Mouse (Mus musculus) heart, postnatal 4 days (tissue): ENCODE results near the gene Arhgef1. TPM values are rescaled to one million over a fixed set of nuclear protein-coding genes. Genes with fewer than 3 reads are reported as not detected.

Experiments
- DNase-seq: peaks from one replicate; pipeline ENCODE4 v3.0.0; 2021
- total RNA-seq, 2 experiments: library from RNA; stranded (reverse); gene quantifications; 2 replicates each; pipeline ENCODE4 v1.2.3; 2021

Arhgef1 gene
- total RNA-seq, 2 experiments from 2014 or later = 87.0 to 88.2 TPM

DNA sequence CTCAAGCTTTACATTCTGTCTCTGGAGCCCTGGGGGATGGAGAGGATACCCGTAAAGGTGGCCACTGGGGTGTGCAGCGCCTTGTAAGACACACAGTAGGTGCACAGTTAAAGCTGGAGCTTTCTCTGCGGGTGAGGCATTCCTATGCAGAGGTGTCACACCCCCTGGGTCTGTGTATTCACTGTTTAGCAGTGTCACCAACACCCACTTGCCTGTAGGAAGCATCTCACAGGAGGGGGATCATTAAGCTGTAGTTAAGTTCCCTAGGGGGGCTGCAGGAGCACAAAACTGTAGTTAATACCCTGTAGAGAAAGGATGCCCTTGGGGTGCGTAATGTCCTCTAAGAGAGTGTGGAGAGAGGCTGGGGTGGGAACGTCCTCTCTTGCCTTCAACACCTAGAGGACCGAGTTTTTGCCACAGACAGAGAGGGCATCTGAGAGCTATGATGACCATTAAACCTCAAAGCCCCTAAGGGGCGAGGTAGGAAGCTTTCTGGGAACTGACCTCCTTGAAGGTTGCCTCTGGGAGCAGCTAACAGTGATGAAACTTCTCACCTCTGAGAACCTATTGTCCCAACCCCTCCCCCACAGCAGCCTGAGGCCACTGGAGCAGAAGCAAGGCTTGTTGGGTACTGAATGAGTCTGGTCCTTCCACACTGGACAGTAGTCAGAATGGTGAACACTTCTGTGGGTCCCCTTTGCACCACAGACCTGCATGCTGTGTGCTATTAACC is 44.8 kb downstream of the Arhgef1 start:
- DNase-seq = no peak

DNA sequence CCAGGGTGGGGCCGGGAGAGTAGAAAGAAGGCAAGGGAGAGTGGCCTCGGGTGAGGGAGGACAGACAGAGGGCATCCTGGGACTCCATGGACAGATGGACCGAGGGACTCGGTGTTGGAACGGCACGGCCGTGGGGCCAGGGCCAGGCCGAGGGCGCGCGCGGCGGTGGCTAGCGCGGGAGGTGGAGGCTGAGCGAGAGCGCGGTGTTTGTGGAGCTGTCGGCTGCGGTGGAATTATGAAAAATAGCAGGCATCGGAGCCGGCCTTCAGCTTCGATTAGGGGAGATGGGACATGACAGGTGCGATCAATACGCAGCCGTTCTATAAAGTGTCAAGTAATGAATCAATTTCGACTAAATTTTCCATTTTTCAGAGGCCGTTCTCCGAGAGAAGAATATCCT is 46.1 kb downstream of the Arhgef1 start:
- DNase-seq = no peak

DNA sequence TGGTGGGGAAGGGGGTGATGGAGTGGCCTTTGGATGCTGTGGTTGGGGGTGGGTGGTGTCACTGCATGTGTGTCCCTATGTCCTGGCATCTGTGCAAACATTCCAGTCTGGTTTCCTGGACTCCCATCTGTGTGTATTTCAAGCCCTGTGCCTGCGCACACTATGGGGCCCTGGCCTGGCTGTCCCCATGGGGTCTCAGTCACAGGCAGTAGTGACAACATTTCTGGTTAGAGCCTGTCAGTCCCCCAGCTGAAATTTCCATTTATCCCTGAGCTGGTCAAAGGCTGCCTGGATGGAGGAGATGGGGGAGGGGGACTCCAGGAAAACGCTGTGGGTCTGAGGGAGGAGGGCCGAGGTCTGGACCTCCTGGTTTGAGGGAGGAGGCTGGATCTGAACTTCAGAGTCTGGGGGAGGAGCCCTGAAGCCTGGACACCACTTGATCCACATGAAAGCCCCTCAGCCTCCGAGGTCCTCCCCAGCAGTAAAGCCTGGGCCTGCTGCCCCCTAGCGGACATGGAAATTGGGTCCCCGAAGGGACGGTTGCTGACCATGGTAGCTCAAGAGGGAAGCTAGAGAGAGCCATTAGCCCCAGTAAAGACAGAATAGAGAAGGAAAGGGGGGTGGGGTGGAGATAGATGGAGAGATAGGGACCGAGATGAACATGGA is 47.4 kb downstream of the Arhgef1 start:
- peak; percentile 86 for DNase-seq

DNA sequence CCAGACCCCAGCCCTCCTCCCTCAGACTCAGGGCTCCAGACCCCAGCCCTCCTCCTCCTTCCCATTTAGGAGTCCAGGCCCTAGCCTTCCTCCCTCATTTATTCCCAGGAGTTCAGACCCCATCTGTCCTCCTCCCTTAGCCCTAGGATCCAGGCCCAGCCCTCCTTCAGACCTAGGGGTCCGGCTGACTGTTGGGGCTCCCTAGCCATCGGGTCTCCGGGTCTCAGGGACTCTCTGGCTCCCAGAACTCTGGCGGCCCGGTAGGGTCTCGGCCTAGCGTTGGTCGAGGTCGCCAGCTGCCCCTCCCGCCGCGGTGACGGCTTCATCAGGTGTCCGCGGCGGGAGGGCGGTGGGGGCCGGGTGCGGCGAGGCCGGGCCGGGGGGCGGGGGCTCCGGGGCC is 51.3 kb downstream of the Arhgef1 start:
- DNase-seq = no peak

DNA sequence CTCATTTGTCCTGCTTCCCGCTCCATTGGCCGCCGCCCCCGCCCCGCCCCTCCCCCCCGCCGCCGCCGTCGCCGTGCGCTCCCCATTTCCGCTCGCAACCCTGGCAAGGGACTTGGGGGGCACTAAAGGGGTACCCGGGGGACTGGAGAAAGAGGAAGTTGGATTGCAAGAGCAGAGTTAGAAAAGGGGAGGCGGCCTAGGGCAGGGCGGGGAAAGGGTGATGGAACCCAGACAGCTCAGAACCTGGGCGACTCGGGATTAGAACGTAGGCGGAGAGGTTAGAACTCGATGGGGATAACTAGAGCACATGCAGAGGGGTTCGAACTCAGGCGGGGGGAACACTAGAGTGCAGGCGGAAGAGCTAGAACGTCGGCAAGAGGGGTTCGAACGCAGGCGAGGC is 51.7 kb downstream of the Arhgef1 start:
- no peak for DNase-seq

DNA sequence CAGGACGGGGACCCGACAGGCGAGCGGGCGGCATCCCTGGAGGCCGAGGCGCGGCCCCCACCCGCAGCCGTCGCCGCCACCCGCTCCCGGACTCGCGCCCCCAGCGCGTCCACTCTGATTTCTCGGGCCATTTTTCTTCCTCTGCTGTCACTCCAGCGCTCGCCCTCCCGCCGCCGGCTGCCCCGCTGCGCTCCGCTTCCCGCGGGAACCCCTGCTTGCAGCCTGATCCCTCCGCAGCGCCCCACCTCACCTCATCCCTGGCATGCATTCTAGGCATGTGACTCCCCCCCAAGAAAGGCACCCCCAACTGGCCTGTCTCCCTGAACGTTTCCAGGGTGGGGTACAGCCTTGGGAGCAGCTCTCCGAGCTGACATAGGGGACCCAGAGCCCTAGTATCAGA is 52.5 kb downstream of the Arhgef1 start:
- DNase-seq = no peak

DNA sequence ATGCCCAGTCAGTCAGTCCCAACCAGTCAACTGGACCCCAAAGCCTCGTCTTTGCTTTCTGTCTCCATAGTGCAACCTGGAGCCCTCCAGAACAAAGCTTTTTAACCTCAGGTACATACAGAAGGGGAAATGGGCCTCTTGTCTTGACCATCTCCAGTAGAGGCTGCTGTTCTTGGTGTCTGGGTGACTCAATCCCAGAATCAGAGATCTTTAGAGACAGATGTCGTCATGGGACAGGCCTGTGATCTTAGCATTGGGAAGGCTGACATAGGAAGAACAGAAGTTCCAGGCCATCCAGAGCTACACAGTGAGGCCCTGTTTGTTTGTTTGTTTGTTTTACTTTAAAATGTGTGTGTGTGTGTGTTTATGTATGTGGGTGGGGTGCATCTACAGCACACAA is 61.6 kb downstream of the Arhgef1 start:
- no peak for DNase-seq

DNA sequence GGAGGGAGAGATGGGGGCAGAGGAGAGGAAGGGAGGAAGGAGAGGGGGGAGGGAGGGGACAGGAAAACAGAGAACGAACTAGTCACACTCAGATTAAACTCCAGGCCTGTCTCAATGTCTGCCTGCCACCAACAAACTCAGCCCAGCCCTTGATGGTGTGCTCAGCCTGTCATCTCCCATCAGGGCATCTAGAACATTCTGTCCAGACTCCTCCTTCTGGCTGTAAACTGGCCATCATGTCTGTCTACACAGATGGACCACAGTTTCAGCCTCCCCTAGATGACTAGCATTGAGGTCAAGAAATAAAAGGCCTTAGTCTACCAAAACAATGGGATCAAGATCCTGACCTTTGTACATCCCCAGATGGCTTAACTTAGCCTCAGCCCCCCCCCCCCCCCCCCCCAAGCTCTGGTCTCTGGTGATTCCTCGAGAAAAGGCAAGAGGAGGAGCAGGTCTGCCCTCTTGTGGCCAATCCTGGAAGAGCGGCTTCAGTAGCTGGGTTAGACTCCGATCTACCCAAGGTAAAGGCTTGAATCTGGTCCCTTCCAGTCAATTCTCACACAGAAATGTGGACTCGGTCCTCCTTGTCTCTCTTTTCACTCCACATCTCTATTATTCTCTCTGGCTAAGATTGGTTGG is 62.3 kb downstream of the Arhgef1 start:
- peak; percentile 83 for DNase-seq

DNA sequence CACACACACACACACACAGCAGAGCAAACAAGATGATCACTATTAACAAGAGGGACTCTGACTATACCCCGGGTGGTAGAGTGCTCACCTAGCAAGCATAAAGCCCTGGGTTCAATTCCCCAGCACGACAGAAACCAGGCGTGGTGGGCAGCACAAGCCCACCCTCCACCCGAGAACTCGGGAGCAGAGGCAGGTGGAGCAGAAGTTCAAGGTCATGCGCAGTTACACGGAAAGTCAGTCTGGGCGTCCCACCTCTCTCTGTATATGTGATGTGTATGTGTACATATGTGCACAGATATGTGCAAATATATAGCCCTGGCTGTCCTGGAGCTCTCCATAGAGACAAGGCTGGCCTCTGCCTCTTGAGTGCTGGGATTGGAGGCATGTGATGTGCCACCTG is 65.3 kb downstream of the Arhgef1 start:
- DNase-seq = no peak

DNA sequence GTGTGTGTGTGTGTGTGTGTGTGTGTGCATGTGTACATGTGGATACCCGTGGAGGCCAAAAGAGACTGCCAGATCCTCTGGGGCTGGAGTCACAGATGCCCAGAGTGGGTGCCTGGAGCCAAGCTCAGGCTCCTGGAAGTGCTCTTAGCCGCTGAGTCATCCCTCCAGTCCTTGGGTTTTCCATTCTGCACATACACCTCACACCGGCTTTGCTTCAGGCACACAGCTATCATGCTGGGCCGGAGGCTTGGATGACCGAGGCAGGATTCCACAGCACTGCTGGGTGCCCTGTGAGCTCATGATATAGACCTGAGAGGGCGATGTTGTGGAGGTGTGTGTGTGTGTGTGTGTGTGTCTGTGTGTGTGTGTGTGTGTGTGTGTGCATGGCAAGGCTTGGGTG is 65.8 kb downstream of the Arhgef1 start:
- DNase-seq = no peak

DNA sequence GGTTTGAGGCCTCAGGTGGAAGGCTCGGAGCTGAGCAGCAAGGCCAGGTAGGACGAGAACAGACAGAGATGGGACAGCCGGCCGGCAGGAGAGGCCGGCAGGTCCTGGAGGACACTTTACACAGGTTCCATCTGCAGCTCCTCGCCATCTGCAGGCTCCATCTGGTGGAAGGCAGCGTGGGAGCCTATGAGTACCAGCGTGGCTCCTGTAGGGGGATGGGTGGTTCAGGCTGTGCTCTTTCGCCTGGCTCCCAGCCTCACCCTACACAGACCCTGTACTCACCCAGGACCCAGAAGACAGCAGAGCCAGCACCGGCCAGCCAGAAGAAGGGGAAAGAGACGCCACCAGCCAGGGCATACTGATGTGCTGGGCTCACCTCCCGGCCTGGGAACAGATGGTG is 67.1 kb downstream of the Arhgef1 start:
- DNase-seq = no peak

DNA sequence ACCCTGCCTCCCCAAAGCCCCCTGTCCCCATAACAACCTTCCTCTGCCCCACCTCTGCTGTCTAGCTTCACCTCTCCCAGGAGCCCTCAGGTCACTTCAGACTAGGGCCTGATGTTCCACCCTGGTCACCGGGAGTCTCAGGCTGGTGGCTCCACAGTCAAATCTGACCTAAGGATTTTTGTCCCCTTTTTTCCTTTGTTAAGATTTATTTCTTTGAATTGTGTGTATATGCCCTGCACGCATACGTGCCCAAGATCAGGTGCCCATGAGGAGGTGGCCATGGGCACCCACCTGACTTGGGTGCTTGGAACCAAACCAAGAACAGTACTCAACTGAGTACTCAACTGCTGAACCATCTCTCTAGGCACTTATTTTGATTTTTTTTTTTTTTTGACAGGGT is 67.6 kb downstream of the Arhgef1 start:
- DNase-seq = no peak

DNA sequence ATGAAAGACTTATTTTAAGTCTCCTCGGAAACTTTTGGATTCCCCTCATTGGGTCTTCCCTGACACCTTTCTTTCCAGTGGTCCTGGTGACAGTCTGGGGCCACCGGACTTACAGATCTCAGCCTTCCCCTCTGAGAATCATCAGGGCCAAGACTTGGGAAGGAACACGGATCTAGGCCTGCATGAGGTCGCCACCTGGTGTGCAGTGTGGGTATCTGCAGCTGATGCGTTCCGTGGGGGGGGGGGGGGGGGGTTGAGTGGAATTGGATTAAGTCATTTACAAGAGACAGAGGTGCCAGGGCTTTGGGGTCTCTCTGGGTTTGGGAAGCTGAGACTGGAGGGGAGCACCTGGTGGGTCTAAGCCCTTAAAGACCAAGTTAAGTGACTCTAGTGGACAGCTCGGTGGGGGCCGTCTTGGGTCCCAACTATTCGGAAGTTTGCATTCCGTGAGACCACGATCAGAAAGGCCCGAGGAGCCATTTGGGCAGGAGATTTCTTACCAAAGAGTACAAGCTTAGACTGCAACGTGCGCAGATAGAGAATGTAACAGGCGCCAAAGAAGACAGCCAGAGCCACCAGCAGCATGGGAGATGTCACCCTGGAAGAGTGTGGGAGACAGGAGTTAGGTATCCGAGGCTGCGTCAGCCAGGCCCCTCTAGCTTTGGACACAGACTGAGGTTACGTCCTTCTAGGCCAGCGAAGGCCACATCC is 68.7 kb downstream of the Arhgef1 start:
- peak; percentile 58 for DNase-seq

DNA sequence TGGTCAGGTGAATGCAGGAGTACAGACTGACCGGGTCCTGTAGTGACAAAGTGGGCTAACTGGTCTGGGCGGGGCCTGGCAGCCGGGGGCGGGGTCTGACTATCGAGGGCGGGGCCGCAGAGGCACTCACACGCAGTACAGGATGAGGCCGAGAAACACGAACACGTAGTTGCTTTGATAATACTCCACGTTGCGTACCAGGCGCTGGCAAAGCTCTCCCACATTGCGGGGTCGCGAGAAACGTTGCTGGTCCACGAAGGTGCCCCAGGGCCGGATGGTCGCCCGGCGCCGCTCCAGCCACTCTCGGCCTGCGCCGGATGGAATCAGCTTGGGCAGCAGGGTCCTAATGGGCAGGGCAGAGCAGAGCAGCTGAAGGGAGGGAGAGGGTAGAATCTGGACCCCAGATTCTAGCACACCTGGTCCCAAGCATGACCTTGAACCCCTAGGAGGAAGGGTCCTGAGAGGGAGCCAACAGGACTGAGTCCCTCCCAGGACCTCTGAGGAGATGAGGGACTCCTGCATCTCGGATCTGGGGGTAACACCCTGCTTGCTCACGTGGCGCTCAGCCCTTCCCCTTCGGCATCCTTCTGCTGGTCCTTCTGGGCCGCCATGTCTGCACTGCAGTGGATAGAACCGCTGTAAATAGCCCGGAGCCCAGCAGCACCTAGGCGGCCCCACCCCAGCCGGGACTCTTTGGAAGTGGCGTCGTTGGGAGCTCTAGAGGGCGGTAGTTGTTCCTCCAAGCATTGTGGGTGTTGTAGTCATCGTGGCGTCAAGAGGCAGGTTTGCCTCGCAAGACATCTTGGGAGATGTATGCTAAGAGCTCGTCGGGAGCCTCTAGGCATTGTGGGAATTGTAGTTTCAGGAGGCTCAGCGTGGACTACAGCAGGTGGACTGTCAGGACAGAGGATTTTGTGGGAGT is 69.5 kb downstream of the Arhgef1 start, which contains the start of gene Rabac1:
Gene Rabac1 (minus strand): TSS at position 783 of the 922 bp plus-strand sequence.
- peak; percentile 89 for DNase-seq

DNA sequence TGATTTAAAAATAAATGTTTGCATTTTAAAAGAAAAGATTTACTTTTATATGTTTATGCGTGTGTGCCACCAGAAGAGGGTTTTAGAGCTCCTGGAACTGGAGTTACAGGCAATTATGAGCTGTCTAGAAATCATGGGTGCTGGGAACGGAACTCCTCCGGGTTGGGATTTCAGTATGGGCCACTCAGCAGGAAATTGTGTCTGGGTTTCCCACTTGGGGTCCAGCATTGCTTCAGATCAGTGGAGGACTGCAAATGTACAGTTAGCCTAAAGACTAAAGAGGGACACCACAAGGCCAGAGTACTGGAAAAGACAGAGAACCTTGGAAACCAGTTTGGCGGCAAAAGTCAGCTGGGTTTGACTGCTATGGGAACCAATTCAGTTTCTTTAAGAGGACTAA is 70.5 kb downstream of the Arhgef1 start:
- DNase-seq = no peak

DNA sequence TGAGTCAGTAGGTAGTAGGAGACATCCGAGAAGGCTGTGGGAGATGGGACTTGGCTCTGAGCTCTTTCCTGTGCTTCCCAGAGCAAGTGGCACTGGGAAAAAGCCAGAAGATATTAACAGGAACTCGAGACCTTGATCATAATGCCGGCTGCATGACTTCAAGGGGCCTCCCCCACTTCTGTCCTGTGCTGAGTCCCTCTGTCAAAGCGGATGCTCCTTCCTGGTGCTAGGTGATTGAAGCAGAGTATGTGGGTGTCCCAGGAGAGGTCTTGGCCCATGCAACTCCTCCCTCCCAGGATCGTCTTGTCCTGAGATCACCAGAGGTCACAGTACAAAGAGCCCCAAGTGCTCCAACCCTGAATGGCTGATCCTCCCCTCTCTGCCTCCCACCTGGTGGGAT is 71.2 kb downstream of the Arhgef1 start:
- no peak for DNase-seq

DNA sequence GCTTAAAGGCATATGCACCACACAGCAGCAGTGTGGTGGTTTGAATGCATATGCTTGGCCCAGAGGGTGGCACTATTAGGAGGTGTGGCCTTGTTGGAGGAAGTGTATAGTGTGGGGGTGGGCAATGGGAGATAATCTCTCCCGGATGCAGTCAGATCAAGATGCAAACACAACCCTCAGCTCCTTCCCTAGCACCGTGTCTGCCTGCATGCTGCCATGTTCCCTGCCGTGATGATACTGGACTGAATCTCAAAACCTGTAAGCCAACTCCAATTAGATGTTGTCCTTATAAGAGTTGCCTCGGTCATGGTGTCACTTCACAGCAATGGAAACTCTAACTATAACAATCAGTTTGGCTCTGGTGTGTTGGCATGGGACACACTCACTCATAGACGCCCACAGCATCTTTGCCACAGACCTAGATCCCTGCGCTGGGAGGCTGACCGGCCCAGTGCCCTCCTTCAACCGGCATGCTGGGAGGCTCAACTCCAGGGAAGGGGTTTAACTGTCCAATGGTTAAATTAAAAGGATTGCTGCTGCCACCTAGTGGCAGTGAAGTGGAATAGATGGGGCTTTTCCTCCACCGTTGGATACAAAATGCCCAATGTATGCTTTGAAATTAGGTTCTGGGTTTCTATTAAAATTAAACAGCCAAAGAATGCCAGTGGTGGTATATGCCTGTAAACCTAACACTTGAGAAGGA is 72.3 kb downstream of the Arhgef1 start:
- DNase-seq = peak; percentile 46
